Mouse (Mus musculus): ENCODE measurements around the gene Zfp986.
"Not testable (repeated sequence)": the region's sequence is repeated elsewhere in the genome, so short reads cannot be mapped to it uniquely, and the experiment has no call there.

GRCm38 (mm10) chr4:145848183-145848890 is 20.3 kb upstream of the Zfp986 start:
- TF ChIP-seq CTCF (IDR thresholded peaks at IDR 0.05; ENCODE audit: low read depth, low read length); GATA1 (IDR thresholded peaks at IDR 0.05; ENCODE audit: borderline replicate concordance, low read length); TAL1 (conservative IDR thresholded peaks at IDR 0.05; ENCODE audit: low read depth, low read length); GATA2 (IDR thresholded peaks at IDR 0.05; ENCODE audit: borderline replicate concordance, low read depth, low read length); POLR2AphosphoS5 (IDR thresholded peaks at IDR 0.05; ENCODE audit: insufficient replicate concordance, low read depth, low read length): not testable (repeated sequence)

Data from G1E (cell line).